Mouse (Mus musculus) intestine, postnatal 0 days (tissue): ENCODE data around the gene Tcp11l1. TPM values are rescaled to one million over a fixed set of nuclear protein-coding genes. Genes with fewer than 3 reads are reported as not detected.

Source experiments
- ATAC-seq: fragments of 200-750 bp; cut with Nextera tagmentation; 2 replicates; pipeline ENCODE4 v1.8.0; 2017; ENCODE audit warnings: mild to moderate bottlenecking, moderate TSS enrichment, moderate library complexity
- H3K27ac ChIP-seq: fragments of 300-500 bp; sonication (generic); 2 replicates; pipeline ENCODE4 v1.5.1; 2014; ENCODE audit warnings: mild to moderate bottlenecking, low read depth, low read length, moderate library complexity
- H3K27me3 ChIP-seq: fragments of 300-500 bp; sonication (generic); replicated peaks from 2 replicates; pipeline ENCODE4 v1.6.1; 2014; ENCODE audit warnings: low read length, mixed read lengths; ENCODE audit not compliant: control insufficient read depth, insufficient read depth
- H3K36me3 ChIP-seq: fragments of 300-500 bp; sonication (generic); 2 replicates; pipeline ENCODE4 v1.6.1; 2014; ENCODE audit warnings: mild to moderate bottlenecking, moderate library complexity; ENCODE audit not compliant: control insufficient read depth, insufficient read depth
- H3K4me1 ChIP-seq: fragments of 300-500 bp; sonication (generic); replicated peaks from 2 replicates; pipeline ENCODE4 v1.6.1; 2014; ENCODE audit warnings: antibody characterized with exemption, low read length, mixed read lengths; ENCODE audit not compliant: control insufficient read depth, insufficient read depth
- H3K4me2 ChIP-seq: fragments of 300-500 bp; sonication (generic); replicated peaks from 2 replicates; pipeline ENCODE4 v1.6.1; 2014; ENCODE audit warnings: low read depth, mild to moderate bottlenecking, moderate library complexity
- H3K4me3 ChIP-seq: fragments of 300-500 bp; sonication (generic); 2 replicates; pipeline ENCODE4 v1.5.1; 2014; ENCODE audit warnings: low read depth, low read length
- H3K9ac ChIP-seq: fragments of 300-500 bp; sonication (generic); 2 replicates; pipeline ENCODE4 v1.6.1; 2014; ENCODE audit warnings: mild to moderate bottlenecking, low read depth, low read length
- H3K9me3 ChIP-seq: fragments of 300-500 bp; sonication (generic); 2 replicates; pipeline ENCODE4 v1.6.1; 2016; ENCODE audit warnings: mixed run types; ENCODE audit not compliant: control insufficient read depth
- CTCF ChIP-seq: sonication (generic); IDR thresholded peaks from 2 replicates; pipeline ENCODE4 v1.5.1; 2016; ENCODE audit warnings: low read depth, mild to moderate bottlenecking, control low read depth, antibody characterized with exemption, moderate library complexity
- WGBS: fragments of 180-500 bp; shearing (Covaris S2); extraction: QIAGEN DNeasy Blood & Tissue Kit; methylation state at CpG from one replicate; pipeline ENCODE4 v1.1.7; 2014; 5-methylcytosine and 5-hydroxymethylcytosine counted together
- polyA plus RNA-seq: library from polyadenylated mRNA; unstranded; fragments of >200 nt; fragmentation: Nextera tagmentation; extraction: Ambion mirVana; gene quantifications from 2 replicates; pipeline ENCODE4 v1.2.1, GENCODE M21; 2015

Gene Tcp11l1
- polyA plus RNA-seq, 1 experiment from 2014 or later, result 16.0 TPM

GRCm38 (mm10) chr2:104736241-104736640 is 24.3 kb upstream of the Tcp11l1 start:
- H3K9me3 ChIP-seq, result no peaks in the 10 kb centered on the region
- H3K9ac ChIP-seq, result no peak overlapping the region
- ATAC-seq, result no peak
- no peak overlapping the region for H3K4me3 ChIP-seq
- no peak overlapping the region for H3K27ac ChIP-seq
- no peak for TF ChIP-seq CTCF
- WGBS, result 35% methylated on average over 7 of the region's 7 CpGs
- H3K36me3 ChIP-seq, result no peaks in the 10 kb centered on the region
- no peaks in the 10 kb centered on the region for H3K27me3 ChIP-seq
- H3K4me1 ChIP-seq, result peaks cover 4% of the 10 kb centered on the region; the same call in 1 of the 2 replicates
- H3K4me2 ChIP-seq, result no peak overlapping the region

DNA sequence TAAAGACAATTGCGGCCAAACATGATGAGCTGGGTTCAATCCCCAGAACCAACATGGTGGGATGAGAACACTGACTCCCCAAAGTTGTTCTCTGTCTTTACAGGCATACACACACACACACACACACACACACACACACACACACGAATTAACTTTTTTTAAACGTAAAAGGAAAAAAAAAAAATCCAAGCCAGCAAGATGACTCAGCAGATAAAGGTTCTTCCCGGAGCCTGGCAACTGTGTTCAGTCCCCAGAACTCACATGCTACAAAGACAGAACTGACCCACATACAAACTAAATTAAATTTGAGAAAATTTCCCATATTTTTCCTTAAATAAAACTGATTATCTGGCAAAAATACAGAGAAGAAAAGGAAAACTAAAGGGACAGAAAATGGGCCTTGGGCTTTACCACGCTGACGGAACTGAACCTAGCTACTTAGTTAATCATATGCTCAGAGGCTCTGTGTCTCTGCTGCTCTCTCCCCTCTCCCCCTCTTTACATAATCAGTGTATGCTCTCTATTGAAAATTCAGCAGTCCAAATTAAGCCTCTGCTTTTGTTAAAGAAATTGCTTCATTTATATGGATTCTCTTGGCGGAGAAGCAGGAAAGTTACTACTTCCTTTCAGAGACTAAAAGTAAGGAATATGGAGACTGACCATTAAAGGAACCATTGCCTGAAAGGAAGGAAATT is 20.7 kb upstream of the Tcp11l1 start:
- H3K4me1 ChIP-seq, result no peaks in the 10 kb centered on the region
- no peak for ATAC-seq
- WGBS, result 53% methylated on average over 7 of the region's 7 CpGs
- H3K36me3 ChIP-seq, result peaks cover 4% of the 10 kb centered on the region; the same call in 1 of the 2 replicates
- no peaks in the 10 kb centered on the region for H3K27me3 ChIP-seq
- no peak overlapping the region for H3K27ac ChIP-seq
- H3K4me3 ChIP-seq, result no peak overlapping the region
- H3K9ac ChIP-seq, result no peak overlapping the region
- TF ChIP-seq CTCF, result no peak
- H3K4me2 ChIP-seq, result no peak overlapping the region
- H3K9me3 ChIP-seq, result no peaks in the 10 kb centered on the region

DNA sequence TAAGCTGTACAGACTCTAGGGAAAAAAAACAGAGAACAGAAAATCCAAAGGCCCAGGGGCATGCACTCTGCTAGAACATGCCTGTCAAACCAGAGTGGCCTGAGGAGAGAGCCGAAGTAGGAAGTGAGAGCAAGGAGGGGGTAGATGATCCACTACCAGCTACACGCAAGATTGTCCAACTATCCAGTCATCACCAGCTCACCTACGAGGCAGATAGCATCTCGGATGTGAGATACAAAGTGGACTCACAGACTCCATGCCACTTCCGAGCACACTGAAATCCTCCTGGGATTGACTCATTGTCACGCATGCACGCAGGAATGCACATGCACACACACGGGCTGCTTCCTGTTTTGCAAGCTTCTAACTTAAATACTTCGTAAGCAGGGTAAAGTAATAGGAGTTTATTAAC is 20.1 kb upstream of the Tcp11l1 start:
- no peak; the same call in 1 of the 2 replicates for ATAC-seq
- Histone ChIP-seq H3K4me1 (no peaks in the 10 kb centered on the region), H3K9ac (no peak overlapping the region), H3K4me2 (no peak overlapping the region), H3K36me3 (peaks cover 7% of the 10 kb centered on the region; the same call in 1 of the 2 replicates), H3K9me3 (no peaks in the 10 kb centered on the region), H3K4me3 (no peak overlapping the region), H3K27me3 (no peaks in the 10 kb centered on the region), H3K27ac (no peak overlapping the region)
- no peak for TF ChIP-seq CTCF
- WGBS, result 59% methylated on average over 9 of the region's 9 CpGs

DNA sequence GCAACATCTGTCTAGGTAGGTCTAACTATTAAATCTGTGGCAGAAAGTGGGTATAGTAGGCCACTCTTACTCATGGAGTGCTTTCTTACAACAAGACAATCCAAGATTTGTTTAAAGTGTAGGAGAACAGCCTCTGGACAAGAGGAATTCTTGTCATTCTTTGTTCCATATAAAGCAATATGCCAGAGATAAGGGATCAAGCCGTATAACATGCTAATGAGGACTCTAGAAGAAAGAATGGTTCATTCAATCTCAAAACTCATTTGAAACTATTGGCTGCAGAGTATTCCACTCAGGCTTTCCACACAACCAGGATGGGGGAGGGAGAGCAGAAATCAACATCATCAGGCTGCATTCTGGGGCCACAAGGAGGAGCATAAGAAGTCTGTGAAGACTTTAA is 15.4 kb upstream of the Tcp11l1 start:
- Histone ChIP-seq H3K9me3 (no peaks in the 10 kb centered on the region), H3K36me3 (peaks cover 23% of the 10 kb centered on the region), H3K4me3 (no peak overlapping the region), H3K9ac (no peak overlapping the region), H3K4me2 (no peak overlapping the region), H3K27ac (no peak overlapping the region), H3K4me1 (no peaks in the 10 kb centered on the region), H3K27me3 (no peaks in the 10 kb centered on the region)
- ATAC-seq, result no peak
- TF ChIP-seq CTCF, result no peak
- 32% methylated on average over 1 of the region's 1 CpGs for WGBS

DNA sequence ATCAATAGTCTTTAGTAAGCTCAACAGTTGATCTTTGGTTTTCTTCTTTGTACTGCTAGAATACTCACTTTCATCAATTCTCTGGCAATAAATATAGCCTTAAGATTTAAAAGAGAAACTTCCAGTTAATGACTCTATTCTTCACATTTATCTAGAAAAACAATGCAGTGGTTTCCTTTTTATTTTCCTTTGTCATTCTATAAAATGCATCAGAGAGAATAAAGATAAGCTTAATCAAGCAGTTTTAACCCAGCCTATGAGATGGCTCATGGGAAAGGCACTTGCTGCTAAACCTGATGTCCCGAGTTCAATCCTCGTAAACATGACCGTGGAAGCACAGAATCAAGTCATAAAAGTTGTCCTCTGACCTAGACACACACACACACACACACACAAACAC is 10.1 kb upstream of the Tcp11l1 start:
- WGBS, result 19% methylated on average over 3 of the region's 3 CpGs
- Histone ChIP-seq H3K27ac (no peak overlapping the region), H3K9ac (no peak overlapping the region), H3K4me1 (no peaks in the 10 kb centered on the region), H3K27me3 (no peaks in the 10 kb centered on the region), H3K9me3 (no peaks in the 10 kb centered on the region), H3K36me3 (peaks cover 16% of the 10 kb centered on the region), H3K4me3 (no peak overlapping the region), H3K4me2 (no peak overlapping the region)
- no peak for TF ChIP-seq CTCF
- ATAC-seq, result no peak

GRCm38 (mm10) chr2:104717827-104718226 is 5.9 kb upstream of the Tcp11l1 start:
- Histone ChIP-seq H3K9ac (no peak overlapping the region), H3K4me2 (no peak overlapping the region), H3K4me3 (no peak overlapping the region), H3K9me3 (no peaks in the 10 kb centered on the region), H3K36me3 (no peaks in the 10 kb centered on the region), H3K4me1 (no peaks in the 10 kb centered on the region), H3K27me3 (no peaks in the 10 kb centered on the region), H3K27ac (no peak overlapping the region)
- no peak for ATAC-seq
- WGBS, result 84% methylated on average over 4 of the region's 4 CpGs
- no peak for TF ChIP-seq CTCF

DNA sequence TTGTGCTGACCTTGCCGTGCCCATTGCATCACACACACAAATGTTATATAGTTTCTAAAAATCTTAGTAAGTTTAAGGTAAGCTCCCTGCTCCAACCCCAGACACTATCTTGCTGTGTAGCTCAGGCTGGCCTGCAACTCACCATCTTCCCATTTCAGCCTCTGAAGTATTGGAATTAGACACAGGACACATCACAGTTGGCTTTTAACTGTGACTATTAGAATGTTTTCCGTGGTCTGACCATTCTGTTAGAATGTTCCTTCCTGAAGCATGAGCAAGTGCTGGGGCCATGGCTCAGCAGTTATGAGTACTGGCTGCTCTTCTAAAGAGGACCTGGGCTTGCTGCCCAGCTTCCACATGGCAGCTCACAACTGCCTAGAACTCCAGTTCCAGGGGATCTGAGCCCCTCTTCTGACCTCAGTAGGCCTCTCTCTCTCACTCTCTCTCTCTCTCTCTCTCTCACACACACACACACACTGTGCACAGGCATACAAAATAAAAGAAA is 5.3 kb upstream of the Tcp11l1 start:
- no peaks in the 10 kb centered on the region for H3K36me3 ChIP-seq
- no peak overlapping the region for H3K9ac ChIP-seq
- ATAC-seq, result no peak
- H3K4me2 ChIP-seq, result no peak overlapping the region
- WGBS, result 84% methylated on average over 2 of the region's 2 CpGs
- TF ChIP-seq CTCF, result no peak
- no peaks in the 10 kb centered on the region for H3K9me3 ChIP-seq
- H3K4me1 ChIP-seq, result no peaks in the 10 kb centered on the region
- H3K27me3 ChIP-seq, result no peaks in the 10 kb centered on the region
- no peak overlapping the region for H3K27ac ChIP-seq
- no peak overlapping the region for H3K4me3 ChIP-seq
